Mouse (Mus musculus) kidney, adult 2 months (tissue): ENCODE measurements around the gene Lef1. TPM values are rescaled to one million over a fixed set of nuclear protein-coding genes. Genes with fewer than 3 reads are reported as not detected.

Source experiments
- DNase-seq: peaks from one replicate; pipeline ENCODE4 v3.0.0; 2021
- H3K27ac ChIP-seq: fragments of 200-500 bp; 2 replicates; pipeline ENCODE4 v1.5.1; 2012; ENCODE audit warnings: low read depth, low read length, control low read depth, inconsistent platforms; ENCODE audit not compliant: insufficient read depth
- H3K27me3 ChIP-seq: fragments of 200-500 bp; replicated peaks from 2 replicates; pipeline ENCODE4 v1.6.1; 2012; ENCODE audit warnings: mild to moderate bottlenecking, moderate library complexity, low read length, inconsistent platforms; ENCODE audit not compliant: control insufficient read depth, insufficient read depth
- H3K36me3 ChIP-seq: fragments of 200-500 bp; 2 replicates; pipeline ENCODE4 v1.6.1; 2012; ENCODE audit warnings: mild to moderate bottlenecking, moderate library complexity, low read length, inconsistent platforms; ENCODE audit not compliant: control insufficient read depth, insufficient read depth
- H3K4me1 ChIP-seq: fragments of 200-500 bp; 2 replicates; pipeline ENCODE4 v1.6.1; 2011; ENCODE audit warnings: low read length; ENCODE audit not compliant: control insufficient read depth, insufficient read depth
- H3K4me3 ChIP-seq: fragments of 200-500 bp; 2 replicates; pipeline ENCODE4 v1.5.1; 2011; ENCODE audit warnings: mild to moderate bottlenecking, low read depth, low read length, control low read depth; ENCODE audit not compliant: insufficient read depth
- CTCF ChIP-seq: fragments of 200-500 bp; conservative IDR thresholded peaks from 2 replicates; pipeline ENCODE4 v1.5.1; 2011; ENCODE audit warnings: low read depth, mild to moderate bottlenecking, control low read depth, low read length, moderate library complexity, mixed read lengths; ENCODE audit not compliant: insufficient read depth, insufficient read length
- POLR2A ChIP-seq: fragments of 200-500 bp; IDR thresholded peaks from one replicate; pipeline ENCODE4 v1.6.1; 2011; ENCODE audit warnings: low read depth, low read length, control low read depth
- WGBS: fragments of 180-500 bp; shearing (Covaris S2); methylation state at CpG from one replicate; pipeline ENCODE4 v1.1.7; 2018; 5-methylcytosine and 5-hydroxymethylcytosine counted together
- polyA plus RNA-seq: library from polyadenylated mRNA; depleted of rRNA; stranded (reverse); fragments of >200 nt; gene quantifications from 2 replicates; pipeline ENCODE4 v1.2.3, GENCODE M21; 2012

Gene Lef1
- polyA plus RNA-seq, 1 experiment, result 8.4 TPM

DNA sequence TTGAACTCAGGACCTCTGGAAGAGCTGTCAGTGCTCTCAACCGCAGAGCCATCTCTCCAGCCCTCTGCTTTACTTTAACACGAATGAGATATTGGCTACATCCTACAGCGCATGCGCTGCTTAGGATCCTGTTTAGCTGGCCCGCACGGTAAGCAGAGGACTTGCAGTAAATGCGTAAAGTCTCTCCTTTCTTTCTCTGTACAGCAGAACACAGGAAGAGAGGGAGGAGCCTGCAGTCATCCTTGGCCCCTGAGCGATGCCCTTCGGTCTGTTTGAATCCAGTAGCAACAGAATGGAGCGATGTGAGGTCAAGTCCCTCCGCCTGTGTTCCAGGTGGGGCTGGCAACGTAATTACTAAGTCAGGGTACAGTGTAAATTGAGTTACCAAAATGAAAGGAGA is 16.5 kb upstream of the Lef1 start:
- Histone ChIP-seq H3K4me1 (no peaks in the 10 kb centered on the region), H3K27ac (no peak overlapping the region), H3K27me3 (no peaks in the 10 kb centered on the region), H3K4me3 (no peak overlapping the region), H3K36me3 (no peaks in the 10 kb centered on the region)
- DNase-seq, result no peak
- WGBS, result 53% methylated on average over 12 of the region's 12 CpGs
- no peak for TF ChIP-seq CTCF
- no peak for TF ChIP-seq POLR2A

DNA sequence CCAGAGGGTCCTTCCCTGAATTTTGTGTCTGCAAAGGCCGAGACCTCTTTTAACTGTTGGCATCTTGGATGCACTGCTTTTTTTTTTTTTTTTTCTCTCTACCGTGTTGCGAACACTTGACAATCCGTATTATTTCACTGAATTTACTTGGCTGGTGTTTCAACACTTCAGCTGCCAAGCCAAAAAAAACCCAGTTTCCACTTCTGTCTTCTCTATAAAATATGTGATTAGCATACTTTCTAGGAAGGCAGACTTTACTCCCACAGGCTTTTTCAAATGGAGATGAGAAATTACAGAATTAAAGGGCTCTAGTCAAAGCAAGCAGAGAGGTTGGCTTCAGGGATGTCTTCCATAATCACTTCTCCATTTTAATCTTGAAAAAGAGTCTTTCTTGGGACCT is 14.2 kb upstream of the Lef1 start:
- TF ChIP-seq CTCF, result no peak
- TF ChIP-seq POLR2A, result no peak
- Histone ChIP-seq H3K27ac (no peak overlapping the region), H3K27me3 (no peaks in the 10 kb centered on the region), H3K4me1 (no peaks in the 10 kb centered on the region), H3K4me3 (no peak overlapping the region), H3K36me3 (no peaks in the 10 kb centered on the region)
- no peak for DNase-seq
- WGBS, result 71% methylated on average over 4 of the region's 4 CpGs

DNA sequence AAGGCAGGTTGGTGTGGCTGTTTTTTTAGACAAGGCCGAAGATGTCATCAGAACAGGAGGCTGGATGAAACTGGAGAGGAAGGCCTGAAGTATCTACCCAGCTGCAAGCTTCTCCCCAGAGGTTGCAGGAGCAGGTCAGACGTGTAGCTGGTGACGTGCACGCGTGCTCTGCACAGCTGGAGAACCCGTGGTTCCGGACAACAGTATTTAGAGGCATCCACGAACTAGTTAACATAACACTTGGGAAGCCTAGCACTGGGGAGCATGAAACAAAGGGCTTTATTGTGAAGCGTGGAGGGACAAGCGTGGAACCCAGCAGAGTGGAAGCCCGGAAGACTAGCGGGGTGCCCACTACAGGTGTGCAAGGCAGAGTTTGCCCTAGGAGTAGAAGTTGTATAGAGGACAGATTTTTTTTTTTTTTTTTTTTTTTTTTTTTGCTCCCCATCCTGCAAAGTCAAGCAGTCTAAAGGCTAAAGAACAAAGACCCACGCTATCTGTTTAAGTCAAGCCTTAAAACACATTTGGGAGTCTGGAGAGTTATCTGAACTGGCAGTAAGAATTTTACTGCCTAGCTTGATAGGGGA is 8.0 kb upstream of the Lef1 start:
- Histone ChIP-seq H3K36me3 (no peaks in the 10 kb centered on the region), H3K27me3 (no peaks in the 10 kb centered on the region; the same call in 1 of the 2 replicates), H3K4me3 (no peak overlapping the region), H3K27ac (no peak overlapping the region), H3K4me1 (no peaks in the 10 kb centered on the region)
- 51% methylated on average over 13 of the region's 13 CpGs for WGBS
- TF ChIP-seq POLR2A (no peak), CTCF (no peak)
- DNase-seq, result no peak

DNA sequence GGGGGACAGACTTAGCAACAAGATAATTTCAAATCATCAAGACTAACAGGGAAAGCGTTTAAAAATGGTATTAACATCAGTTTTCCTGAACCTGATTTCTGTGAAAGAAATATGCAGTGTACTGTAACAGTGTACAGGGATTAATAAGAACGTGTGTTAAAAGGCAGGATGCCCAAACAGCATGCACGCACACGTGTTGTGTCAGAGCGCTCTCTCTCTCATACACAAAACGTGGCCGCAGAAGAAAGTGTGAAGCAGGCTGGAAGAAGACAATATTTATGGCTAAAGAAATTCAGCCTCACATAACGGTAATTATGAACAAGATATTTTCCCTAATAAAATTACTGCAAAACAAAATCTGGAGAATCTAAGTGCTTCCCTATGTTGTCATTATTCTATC is 4.9 kb upstream of the Lef1 start:
- no peak for TF ChIP-seq POLR2A
- no peak for TF ChIP-seq CTCF
- 64% methylated on average over 8 of the region's 8 CpGs for WGBS
- H3K36me3 ChIP-seq, result no peaks in the 10 kb centered on the region
- H3K4me3 ChIP-seq, result no peak overlapping the region
- H3K27ac ChIP-seq, result no peak overlapping the region
- no peak for DNase-seq
- H3K27me3 ChIP-seq, result peaks cover 10% of the 10 kb centered on the region
- no peaks in the 10 kb centered on the region for H3K4me1 ChIP-seq

DNA sequence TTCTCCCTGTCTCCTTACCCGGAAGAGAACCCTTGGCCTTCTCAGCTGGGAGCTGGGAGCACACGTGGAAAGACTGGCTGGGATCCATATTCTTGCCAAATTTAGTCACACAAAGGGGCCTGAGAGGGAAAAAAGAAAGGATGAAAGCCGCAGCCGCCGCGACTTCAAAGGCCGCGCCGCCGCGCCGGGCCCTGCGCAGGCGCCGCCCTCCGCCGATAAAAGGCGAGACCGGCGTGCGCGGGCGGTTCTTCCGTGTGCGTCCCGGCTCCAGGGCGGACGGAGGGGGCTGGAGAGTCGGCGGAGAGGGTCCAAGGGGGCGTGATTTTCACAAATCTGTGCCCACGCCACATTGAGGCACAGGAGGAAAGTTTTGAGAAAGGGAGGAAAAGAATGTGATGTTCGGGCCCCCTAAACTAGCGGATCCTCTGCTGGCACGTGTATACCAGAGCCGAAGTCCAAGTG is 4.3 kb upstream of the Lef1 start:
- H3K27me3 ChIP-seq, result peaks cover 13% of the 10 kb centered on the region
- TF ChIP-seq POLR2A, result no peak
- TF ChIP-seq CTCF, result no peak
- no peak for DNase-seq
- no peaks in the 10 kb centered on the region for H3K4me1 ChIP-seq
- WGBS, result 1% methylated on average over 36 of the region's 36 CpGs
- no peak overlapping the region for H3K27ac ChIP-seq
- no peaks in the 10 kb centered on the region for H3K36me3 ChIP-seq
- H3K4me3 ChIP-seq, result peak overlapping the region; percentile 30

DNA sequence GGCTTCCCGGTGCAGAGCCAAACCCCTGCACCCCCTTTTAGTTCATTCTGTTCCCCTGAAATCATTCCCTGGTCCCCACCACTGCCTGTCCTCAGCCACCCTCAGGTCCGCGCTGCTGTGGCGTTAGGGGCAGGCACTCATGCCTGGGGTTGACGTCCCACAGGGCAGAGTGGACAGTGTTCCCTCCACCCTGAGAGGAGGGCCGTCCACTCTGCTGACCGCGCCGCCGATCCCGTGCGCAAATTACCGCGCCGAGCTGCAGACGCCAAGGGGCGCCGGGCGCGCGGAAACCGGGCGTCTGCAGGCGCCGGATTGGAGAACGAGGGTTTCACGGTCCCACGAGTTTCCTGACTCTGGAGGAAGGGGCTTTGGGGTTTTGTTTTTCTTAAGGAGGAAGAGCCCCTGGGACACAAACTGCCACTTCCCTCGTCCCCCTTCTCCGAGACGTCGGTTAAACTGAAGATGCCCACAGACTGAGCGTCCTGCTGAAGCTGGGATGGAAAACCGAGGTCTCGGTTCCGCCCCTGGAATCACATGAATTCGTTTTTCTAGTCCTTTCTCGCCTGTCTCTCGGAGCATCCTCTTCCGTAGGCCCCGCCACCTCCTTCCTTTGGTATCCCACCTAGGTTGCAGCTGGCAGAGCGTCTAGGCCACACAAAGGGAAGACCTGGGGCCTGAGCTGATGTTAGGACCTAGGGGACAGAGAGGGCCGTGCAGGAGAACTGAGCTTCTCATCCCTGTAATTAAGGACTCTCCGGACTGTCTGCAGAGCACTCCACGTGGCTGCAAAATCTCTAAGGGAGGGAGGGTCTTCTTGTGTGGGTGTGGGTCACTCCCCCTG is 3.6 kb upstream of the Lef1 start:
- WGBS, result 3% methylated on average over 45 of the region's 45 CpGs
- H3K4me3 ChIP-seq, result no peak overlapping the region
- no peaks in the 10 kb centered on the region for H3K36me3 ChIP-seq
- no peak for DNase-seq
- no peaks in the 10 kb centered on the region for H3K4me1 ChIP-seq
- no peak for TF ChIP-seq POLR2A
- TF ChIP-seq CTCF, result no peak
- no peak overlapping the region for H3K27ac ChIP-seq
- peaks cover 13% of the 10 kb centered on the region for H3K27me3 ChIP-seq
